Mouse (Mus musculus): ENCODE results near the gene Prr29. TPM values are rescaled to one million over a fixed set of nuclear protein-coding genes. Genes with fewer than 3 reads are reported as not detected.

Prr29 gene
- not detected in 2 replicates for polyA plus RNA-seq (2012)

GRCm38 (mm10) chr11:106365366-106365765 lies at the start of gene Prr29:
Gene Prr29 (plus strand): TSS chr11:106365472.
- no peak for TF ChIP-seq GATA1 (IDR thresholded peaks at IDR 0.05; ENCODE audit: low read length)

- no peak for TF ChIP-seq GATA1 (IDR thresholded peaks at IDR 0.05; ENCODE audit: low read length)
These were observed 48.9 kb upstream of the Prr29 start for GRCm38 (mm10) chr11:106316416-106316815.

GRCm38 (mm10) chr11:106317801-106318200 lies 47.5 kb upstream of the Prr29 start:
- TF ChIP-seq GATA1 (IDR thresholded peaks at IDR 0.05; ENCODE audit: low read length): no peak

GRCm38 (mm10) chr11:106318406-106319366 lies 46.6 kb upstream of the Prr29 start:
- TF ChIP-seq GATA1 (IDR thresholded peaks at IDR 0.05; ENCODE audit: low read length): no peak

- no peak for TF ChIP-seq GATA1 (IDR thresholded peaks at IDR 0.05; ENCODE audit: low read length)
These were observed 40.4 kb upstream of the Prr29 start for GRCm38 (mm10) chr11:106324858-106325257.

GRCm38 (mm10) chr11:106325566-106326206 lies 39.6 kb upstream of the Prr29 start:
- TF ChIP-seq GATA1 (IDR thresholded peaks at IDR 0.05; ENCODE audit: low read length): no peak

GRCm38 (mm10) chr11:106326475-106326874 lies 38.8 kb upstream of the Prr29 start:
- no peak for TF ChIP-seq GATA1 (IDR thresholded peaks at IDR 0.05; ENCODE audit: low read length)

GRCm38 (mm10) chr11:106328521-106328920 lies 36.8 kb upstream of the Prr29 start:
- TF ChIP-seq GATA1 (IDR thresholded peaks at IDR 0.05; ENCODE audit: low read length): no peak

- TF ChIP-seq GATA1 (IDR thresholded peaks at IDR 0.05; ENCODE audit: low read length): no peak
These were observed 36.1 kb upstream of the Prr29 start for GRCm38 (mm10) chr11:106329128-106329527.

GRCm38 (mm10) chr11:106329682-106330081 lies 35.6 kb upstream of the Prr29 start:
- no peak for TF ChIP-seq GATA1 (IDR thresholded peaks at IDR 0.05; ENCODE audit: low read length)

- no peak for TF ChIP-seq GATA1 (IDR thresholded peaks at IDR 0.05; ENCODE audit: low read length)
These were observed 32.8 kb upstream of the Prr29 start for GRCm38 (mm10) chr11:106332458-106332857.

- TF ChIP-seq GATA1 (IDR thresholded peaks at IDR 0.05; ENCODE audit: low read length): no peak
These were observed 31.2 kb upstream of the Prr29 start for GRCm38 (mm10) chr11:106334066-106334465.

GRCm38 (mm10) chr11:106338029-106338428 lies 27.2 kb upstream of the Prr29 start:
- no peak for TF ChIP-seq GATA1 (IDR thresholded peaks at IDR 0.05; ENCODE audit: low read length)

- TF ChIP-seq GATA1 (IDR thresholded peaks at IDR 0.05; ENCODE audit: low read length): no peak
These were observed 26.4 kb upstream of the Prr29 start for GRCm38 (mm10) chr11:106338870-106339269.

- TF ChIP-seq GATA1 (IDR thresholded peaks at IDR 0.05; ENCODE audit: low read length): no peak
These were observed 24.2 kb upstream of the Prr29 start for GRCm38 (mm10) chr11:106340990-106341520.

GRCm38 (mm10) chr11:106344910-106345309 lies 20.4 kb upstream of the Prr29 start:
- no peak for TF ChIP-seq GATA1 (IDR thresholded peaks at IDR 0.05; ENCODE audit: low read length)
